Mouse (Mus musculus) kidney, postnatal 0 days (tissue): Measurements from ENCODE around the gene Igsf9. TPM values are rescaled to one million over a fixed set of nuclear protein-coding genes. Genes with fewer than 3 reads are reported as not detected.
A peak's percentile ranks its signal among the peaks of the same experiment; 100 is the strongest.

Source experiments
- ATAC-seq: fragments of 200-750 bp; cut with Nextera tagmentation; replicated peaks from 2 replicates; pipeline ENCODE4 v1.8.0; 2017; ENCODE audit warnings: low read depth, moderate number of reproducible peaks, moderate TSS enrichment, moderate library complexity; ENCODE audit not compliant: low FRiP score
- DNase-seq: peaks from one replicate; pipeline ENCODE4 v3.0.0-alpha.2; 2016; ENCODE audit warnings: low spot score
- H3K27ac ChIP-seq: fragments of 300-500 bp; sonication (generic); 2 replicates; pipeline ENCODE4 v1.5.1; 2014; ENCODE audit warnings: mild to moderate bottlenecking
- H3K27me3 ChIP-seq: fragments of 300-500 bp; sonication (generic); 2 replicates; pipeline ENCODE4 v1.6.1; 2014; ENCODE audit warnings: low read length, mixed read lengths; ENCODE audit not compliant: insufficient read depth
- H3K36me3 ChIP-seq: fragments of 300-500 bp; sonication (generic); 2 replicates; pipeline ENCODE4 v1.6.1; 2014; ENCODE audit warnings: low read length, mixed read lengths; ENCODE audit not compliant: insufficient read depth
- H3K4me1 ChIP-seq: fragments of 300-500 bp; sonication (generic); replicated peaks from 2 replicates; pipeline ENCODE4 v1.6.1; 2014; ENCODE audit warnings: antibody characterized with exemption, low read length, mixed read lengths; ENCODE audit not compliant: insufficient read depth
- H3K4me2 ChIP-seq: fragments of 300-500 bp; sonication (generic); 2 replicates; pipeline ENCODE4 v1.6.1; 2014; ENCODE audit warnings: mild to moderate bottlenecking, low read length, moderate library complexity, mixed read lengths
- H3K4me3 ChIP-seq: fragments of 300-500 bp; sonication (generic); replicated peaks from 2 replicates; pipeline ENCODE4 v1.5.1; 2014; ENCODE audit warnings: low read depth, low read length
- H3K9ac ChIP-seq: fragments of 300-500 bp; sonication (generic); 2 replicates; pipeline ENCODE4 v1.6.1; 2014; ENCODE audit warnings: low read depth, low read length
- H3K9me3 ChIP-seq: fragments of 300-500 bp; sonication (generic); replicated peaks from 2 replicates; pipeline ENCODE4 v1.6.1; 2016; ENCODE audit warnings: low read length, inconsistent platforms, mixed read lengths
- CTCF ChIP-seq: IDR thresholded peaks from 2 replicates; pipeline ENCODE4 v1.5.1; 2016; ENCODE audit warnings: antibody characterized with exemption, low read depth, mild to moderate bottlenecking, moderate library complexity
- WGBS: fragments of 180-500 bp; shearing (Covaris S2); extraction: QIAGEN DNeasy Blood & Tissue Kit; methylation state at CpG from one replicate; pipeline ENCODE4 v1.1.7; 2014; 5-methylcytosine and 5-hydroxymethylcytosine counted together
- polyA plus RNA-seq: library from polyadenylated mRNA; unstranded; fragments of >200 nt; fragmentation: Nextera tagmentation; extraction: Ambion mirVana; gene quantifications from 2 replicates; pipeline ENCODE4 v1.2.1, GENCODE M21; 2015

Gene Igsf9
- polyA plus RNA-seq, 1 experiment from 2014 or later = 12.5 TPM

- H3K27ac ChIP-seq = no peak overlapping the region
- ATAC-seq = no peak
- no peaks in the 10 kb centered on the region for H3K36me3 ChIP-seq
- H3K9me3 ChIP-seq = no peaks in the 10 kb centered on the region
- H3K4me3 ChIP-seq = no peak overlapping the region
- H3K4me1 ChIP-seq = no peaks in the 10 kb centered on the region
- no peak for TF ChIP-seq CTCF
- 48% methylated on average over 11 of the region's 11 CpGs for WGBS
- H3K9ac ChIP-seq = no peak overlapping the region
- no peaks in the 10 kb centered on the region for H3K27me3 ChIP-seq
- peak overlapping the region; percentile 80 for H3K4me2 ChIP-seq
- DNase-seq = no peak
Measured at GRCm38 (mm10) chr1:172484236-172484635, 2.6 kb downstream of the Igsf9 start.

GRCm38 (mm10) chr1:172484671-172485070 is 3.1 kb downstream of the Igsf9 start:
- 55% methylated on average over 13 of the region's 13 CpGs for WGBS
- TF ChIP-seq CTCF = no peak

GRCm38 (mm10) chr1:172485821-172486220 is 4.2 kb downstream of the Igsf9 start:
- ATAC-seq (no peak), DNase-seq (no peak)
- TF ChIP-seq CTCF = no peak
- H3K9me3 ChIP-seq = no peaks in the 10 kb centered on the region
- 40% methylated on average over 6 of the region's 6 CpGs for WGBS
- no peak overlapping the region for H3K4me2 ChIP-seq
- H3K4me1 ChIP-seq = no peaks in the 10 kb centered on the region
- no peak overlapping the region for H3K4me3 ChIP-seq
- no peak overlapping the region for H3K27ac ChIP-seq
- H3K36me3 ChIP-seq = no peaks in the 10 kb centered on the region
- H3K9ac ChIP-seq = no peak overlapping the region
- no peaks in the 10 kb centered on the region for H3K27me3 ChIP-seq

More at GRCm38 (mm10) chr1:172484671-172485070, 3.1 kb downstream of the Igsf9 start:
- H3K9me3 ChIP-seq = no peaks in the 10 kb centered on the region
- H3K4me3 ChIP-seq = no peak overlapping the region
- DNase-seq (no peak), ATAC-seq (no peak)
- H3K9ac ChIP-seq = no peak overlapping the region
- H3K4me1 ChIP-seq = no peaks in the 10 kb centered on the region
- 0 out of 2 replicates have a peak overlapping the region, but pooled peaks have one; percentile 80 for H3K4me2 ChIP-seq
- no peaks in the 10 kb centered on the region for H3K36me3 ChIP-seq
- no peaks in the 10 kb centered on the region for H3K27me3 ChIP-seq
- H3K27ac ChIP-seq = no peak overlapping the region

GRCm38 (mm10) chr1:172486236-172486635 is 4.6 kb downstream of the Igsf9 start:
- no peak for DNase-seq
- Histone ChIP-seq H3K27ac (no peak overlapping the region), H3K9ac (no peak overlapping the region), H3K4me3 (no peak overlapping the region), H3K27me3 (no peaks in the 10 kb centered on the region), H3K4me1 (no peaks in the 10 kb centered on the region), H3K36me3 (no peaks in the 10 kb centered on the region), H3K9me3 (no peaks in the 10 kb centered on the region), H3K4me2 (no peak overlapping the region)
- ATAC-seq = no peak
- WGBS = 33% methylated on average over 4 of the region's 4 CpGs
- no peak for TF ChIP-seq CTCF

GRCm38 (mm10) chr1:172486651-172487050 is 5.1 kb downstream of the Igsf9 start:
- WGBS = 63% methylated on average over 5 of the region's 5 CpGs

GRCm38 (mm10) chr1:172487859-172488258 is 6.3 kb downstream of the Igsf9 start:
- TF ChIP-seq CTCF = no peak
- Histone ChIP-seq H3K36me3 (no peaks in the 10 kb centered on the region), H3K27me3 (no peaks in the 10 kb centered on the region), H3K9me3 (no peaks in the 10 kb centered on the region), H3K4me1 (no peaks in the 10 kb centered on the region), H3K4me3 (no peak overlapping the region), H3K27ac (no peak overlapping the region), H3K4me2 (no peak overlapping the region), H3K9ac (no peak overlapping the region)
- ATAC-seq (no peak), DNase-seq (no peak)
- 78% methylated on average over 4 of the region's 4 CpGs for WGBS

More at GRCm38 (mm10) chr1:172486651-172487050, 5.1 kb downstream of the Igsf9 start:
- Histone ChIP-seq H3K9me3 (no peaks in the 10 kb centered on the region), H3K4me3 (no peak overlapping the region), H3K9ac (no peak overlapping the region), H3K4me2 (no peak overlapping the region), H3K27me3 (no peaks in the 10 kb centered on the region), H3K27ac (no peak overlapping the region), H3K36me3 (no peaks in the 10 kb centered on the region), H3K4me1 (no peaks in the 10 kb centered on the region)
- no peak for TF ChIP-seq CTCF
- no peak for ATAC-seq
- DNase-seq = no peak

GRCm38 (mm10) chr1:172488831-172489230 is 7.2 kb downstream of the Igsf9 start:
- WGBS = 82% methylated on average over 7 of the region's 7 CpGs
- H3K27me3 ChIP-seq = no peaks in the 10 kb centered on the region
- no peak overlapping the region for H3K4me2 ChIP-seq
- ATAC-seq = no peak
- no peaks in the 10 kb centered on the region for H3K9me3 ChIP-seq
- H3K9ac ChIP-seq = no peak overlapping the region
- no peaks in the 10 kb centered on the region for H3K36me3 ChIP-seq
- no peak overlapping the region for H3K4me3 ChIP-seq
- no peak overlapping the region for H3K27ac ChIP-seq
- DNase-seq = no peak
- no peaks in the 10 kb centered on the region for H3K4me1 ChIP-seq
- TF ChIP-seq CTCF = no peak
